Mouse (Mus musculus): ENCODE results near the gene Kat14.

The Kat14 gene

GRCm38 (mm10) chr2:144375063-144375703 is 6.4 kb downstream of the Kat14 start:
- in situ Hi-C loops (cut with MboI; ENCODE audit: low pct_unique_long_range_greater_than_20kb in 1 of 2, low sequenced_read_pairs in 2 of 2, unreplicated experiment in 1 of 2): no loop called here

DNA sequence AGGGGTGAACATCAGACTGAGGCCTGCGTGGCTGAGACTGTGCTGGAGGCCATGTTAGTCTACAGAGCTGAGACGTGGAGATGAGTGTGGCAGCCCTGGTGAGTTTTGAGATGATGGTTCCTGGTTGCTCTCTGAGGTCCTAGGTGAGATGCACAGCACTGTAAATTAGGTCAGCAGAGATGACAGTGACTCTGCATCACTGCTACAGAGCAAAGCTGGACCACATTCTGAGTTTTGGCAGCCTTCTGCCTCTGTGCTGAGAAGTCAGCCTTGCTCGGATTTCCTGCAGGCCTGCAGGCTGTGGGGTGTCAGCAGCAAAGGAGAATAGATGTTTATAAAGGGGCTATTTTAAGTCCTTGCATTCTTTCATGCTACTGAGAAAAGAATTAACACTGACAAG is 12.5 kb downstream of the Kat14 start:
- in situ Hi-C loops (cut with MboI; ENCODE audit: low pct_unique_long_range_greater_than_20kb in 1 of 2, low sequenced_read_pairs in 2 of 2, unreplicated experiment in 1 of 2): no loop called here

- in situ Hi-C loops (cut with MboI; ENCODE audit: low pct_unique_long_range_greater_than_20kb in 1 of 2, low sequenced_read_pairs in 2 of 2, unreplicated experiment in 1 of 2): no loop called here
Measured at GRCm38 (mm10) chr2:144381741-144382140, 13.0 kb downstream of the Kat14 start.

DNA sequence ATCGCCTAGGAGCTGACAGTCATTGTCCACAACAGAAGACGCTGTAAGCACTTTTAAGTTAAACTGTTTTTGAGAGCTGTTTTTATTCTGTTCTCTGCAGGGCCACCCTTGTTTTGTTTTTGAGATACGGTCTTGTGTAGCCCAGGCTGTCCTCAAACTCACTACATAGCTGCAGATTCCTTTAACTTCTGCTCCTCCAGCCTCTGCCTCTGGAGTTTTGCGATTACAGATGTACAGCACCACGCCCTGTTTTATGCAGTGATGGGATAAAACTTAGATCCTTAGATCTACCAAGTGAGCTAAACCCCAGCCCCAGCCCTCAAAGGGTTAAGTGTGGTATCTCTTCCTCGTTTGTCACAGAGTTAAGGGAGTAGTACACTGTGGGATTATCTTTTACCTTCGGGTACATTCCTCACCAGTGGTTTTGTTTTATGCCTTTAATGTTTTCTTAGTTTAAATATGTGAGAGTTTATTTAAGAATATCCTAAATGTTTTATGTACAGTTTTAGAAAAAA is 13.9 kb downstream of the Kat14 start:
- in situ Hi-C loops (cut with MboI; ENCODE audit: low pct_unique_long_range_greater_than_20kb in 1 of 2, low sequenced_read_pairs in 2 of 2, unreplicated experiment in 1 of 2): no loop called here

- in situ Hi-C loops (cut with MboI; ENCODE audit: low pct_unique_long_range_greater_than_20kb in 1 of 2, low sequenced_read_pairs in 2 of 2, unreplicated experiment in 1 of 2): no loop called here
Measured at GRCm38 (mm10) chr2:144386296-144386695, 17.5 kb downstream of the Kat14 start.

- in situ Hi-C loops (cut with MboI; ENCODE audit: low pct_unique_long_range_greater_than_20kb in 1 of 2, low sequenced_read_pairs in 2 of 2, unreplicated experiment in 1 of 2): no loop called here
Measured at GRCm38 (mm10) chr2:144388416-144388815, 19.6 kb downstream of the Kat14 start.

GRCm38 (mm10) chr2:144399531-144399930 is 30.7 kb downstream of the Kat14 start:
- in situ Hi-C loops (cut with MboI; ENCODE audit: low pct_unique_long_range_greater_than_20kb in 1 of 2, low sequenced_read_pairs in 2 of 2, unreplicated experiment in 1 of 2): no loop called here

DNA sequence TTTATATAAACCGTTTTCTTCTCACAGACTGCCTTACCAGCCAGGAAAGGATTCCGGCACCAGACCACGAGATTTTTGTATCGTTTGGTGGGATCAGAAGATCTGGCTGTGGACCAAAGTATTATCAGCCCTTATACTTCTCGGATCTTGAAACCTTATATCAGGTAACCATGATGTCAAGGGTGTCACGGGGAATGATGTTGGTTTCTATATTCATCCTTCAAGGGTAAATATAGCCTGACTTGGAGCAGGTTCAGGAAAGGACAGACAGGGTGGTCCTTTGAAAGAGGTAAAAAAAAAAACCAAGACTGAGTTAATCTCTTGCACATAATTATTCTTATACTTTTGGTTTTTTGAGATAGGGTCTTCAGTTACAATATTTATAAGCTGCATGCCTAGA is 31.9 kb downstream of the Kat14 start:
- in situ Hi-C loops (cut with MboI; ENCODE audit: low pct_unique_long_range_greater_than_20kb in 1 of 2, low sequenced_read_pairs in 2 of 2, unreplicated experiment in 1 of 2): no loop called here

DNA sequence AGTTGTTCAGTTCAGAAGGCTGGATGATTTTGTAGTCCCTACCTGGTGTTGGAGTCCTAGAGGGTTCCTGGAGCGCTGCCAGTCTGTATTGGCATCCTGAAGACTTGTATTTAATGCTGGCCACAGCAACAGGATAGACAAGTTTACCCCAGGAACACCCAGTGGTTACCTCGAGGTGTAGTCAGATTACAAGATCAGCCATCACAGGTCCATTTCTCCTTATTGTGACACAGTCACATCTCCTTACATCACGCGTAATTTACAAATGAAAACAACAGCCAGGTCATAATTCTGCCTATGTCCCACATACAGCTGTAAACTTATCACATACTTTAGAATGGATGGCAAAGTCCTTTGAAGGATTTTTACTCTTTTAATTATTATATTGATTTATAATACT is 40.3 kb downstream of the Kat14 start:
- in situ Hi-C loops (cut with MboI; ENCODE audit: low pct_unique_long_range_greater_than_20kb in 1 of 2, low sequenced_read_pairs in 2 of 2, unreplicated experiment in 1 of 2): no loop called here

GRCm38 (mm10) chr2:144410603-144411002 is 41.8 kb downstream of the Kat14 start:
- in situ Hi-C loops (cut with MboI; ENCODE audit: low pct_unique_long_range_greater_than_20kb in 1 of 2, low sequenced_read_pairs in 2 of 2, unreplicated experiment in 1 of 2): no loop called here

- in situ Hi-C loops (cut with MboI; ENCODE audit: low pct_unique_long_range_greater_than_20kb in 1 of 2, low sequenced_read_pairs in 2 of 2, unreplicated experiment in 1 of 2): no loop called here
Measured at GRCm38 (mm10) chr2:144414646-144415045, 45.9 kb downstream of the Kat14 start.

DNA sequence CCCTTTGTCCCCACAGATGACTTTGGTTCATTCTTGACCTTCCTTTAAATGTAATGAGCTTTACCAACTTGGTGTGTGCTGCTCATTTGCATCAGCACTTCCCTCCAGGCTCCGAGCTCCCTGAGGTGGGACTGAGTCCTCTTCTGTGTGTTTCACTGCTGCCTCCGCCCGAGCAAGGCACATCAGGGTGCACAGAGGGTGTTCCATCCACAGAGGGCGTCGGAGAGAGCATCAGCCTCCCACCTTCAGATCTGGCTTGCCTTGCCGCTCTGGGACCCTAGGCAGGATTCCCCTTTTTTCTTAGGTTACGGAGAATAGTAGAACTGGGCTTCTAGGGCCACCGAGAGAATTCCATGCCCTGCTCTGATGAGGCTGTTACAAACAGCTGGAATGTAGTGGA is 48.1 kb downstream of the Kat14 start:
- in situ Hi-C loops (cut with MboI; ENCODE audit: low pct_unique_long_range_greater_than_20kb in 1 of 2, low sequenced_read_pairs in 2 of 2, unreplicated experiment in 1 of 2): no loop called here

GRCm38 (mm10) chr2:144418062-144418461 is 49.3 kb downstream of the Kat14 start:
- in situ Hi-C loops (cut with MboI; ENCODE audit: low pct_unique_long_range_greater_than_20kb in 1 of 2, low sequenced_read_pairs in 2 of 2, unreplicated experiment in 1 of 2): no loop called here

GRCm38 (mm10) chr2:144422094-144422675 is 53.4 kb downstream of the Kat14 start:
- in situ Hi-C loops (cut with MboI; ENCODE audit: low pct_unique_long_range_greater_than_20kb in 1 of 2, low sequenced_read_pairs in 2 of 2, unreplicated experiment in 1 of 2): no loop called here

DNA sequence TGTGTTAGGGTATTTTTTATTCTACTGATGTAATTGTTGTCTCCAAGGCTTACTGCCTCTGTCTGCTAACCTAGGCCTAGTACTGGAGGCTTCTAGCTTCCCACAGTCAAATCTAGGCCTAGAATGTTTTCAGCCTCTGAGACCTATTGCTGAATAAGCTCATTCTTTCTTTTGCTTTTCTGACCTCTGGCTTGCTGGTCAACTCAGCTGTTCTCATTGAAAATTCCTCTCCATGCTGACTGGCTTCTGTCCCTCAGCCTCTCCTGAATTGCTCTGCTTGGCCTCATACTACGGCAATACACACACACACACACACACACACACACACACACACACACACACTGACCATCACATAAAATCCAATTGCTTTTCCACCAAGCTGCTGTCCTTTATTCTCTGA is 57.0 kb downstream of the Kat14 start:
- in situ Hi-C loops (cut with MboI; ENCODE audit: low pct_unique_long_range_greater_than_20kb in 1 of 2, low sequenced_read_pairs in 2 of 2, unreplicated experiment in 1 of 2): no loop called here

DNA sequence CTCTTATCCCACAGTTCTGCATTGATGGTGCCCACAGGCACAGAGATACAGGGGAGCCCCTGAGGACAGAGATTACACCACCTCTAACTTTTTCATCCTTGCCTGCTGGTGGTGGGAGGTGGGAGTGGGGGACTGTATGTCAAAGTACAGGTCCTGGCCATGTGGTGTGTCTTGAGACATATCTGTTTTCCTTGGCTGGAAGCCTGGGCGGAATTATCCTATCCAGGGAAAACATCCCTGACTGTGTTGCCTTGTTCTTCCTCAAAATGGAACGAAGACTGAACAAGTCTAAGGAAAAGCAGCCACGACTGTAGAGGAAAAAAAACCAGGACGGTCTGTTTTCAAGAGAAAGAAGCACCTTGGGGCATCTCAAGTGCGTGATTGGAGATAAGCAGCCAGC is 59.1 kb downstream of the Kat14 start:
- in situ Hi-C loops (cut with MboI; ENCODE audit: low pct_unique_long_range_greater_than_20kb in 1 of 2, low sequenced_read_pairs in 2 of 2, unreplicated experiment in 1 of 2): no loop called here

- in situ Hi-C loops (cut with MboI; ENCODE audit: low pct_unique_long_range_greater_than_20kb in 1 of 2, low sequenced_read_pairs in 2 of 2, unreplicated experiment in 1 of 2): no loop called here
Measured at GRCm38 (mm10) chr2:144428659-144429058, 59.9 kb downstream of the Kat14 start.

DNA sequence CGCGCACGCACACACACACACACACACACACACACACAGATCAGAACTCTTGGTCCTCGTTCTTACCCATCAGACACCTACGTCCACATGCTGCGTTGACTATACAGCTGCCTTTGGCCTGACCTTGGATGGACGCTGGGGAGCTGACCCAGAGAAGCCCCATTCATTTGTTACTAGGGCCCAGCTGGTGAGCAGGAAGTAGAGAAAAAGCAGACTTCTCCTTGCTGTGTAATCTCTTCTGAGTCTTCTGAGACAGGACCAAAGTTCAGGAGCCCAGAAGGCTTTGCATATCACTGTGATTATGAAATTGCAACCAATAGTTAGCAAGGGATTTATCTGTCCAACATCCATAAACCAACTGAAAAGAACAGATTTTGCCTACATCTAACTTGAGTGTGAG is 60.4 kb downstream of the Kat14 start:
- in situ Hi-C loops (cut with MboI; ENCODE audit: low pct_unique_long_range_greater_than_20kb in 1 of 2, low sequenced_read_pairs in 2 of 2, unreplicated experiment in 1 of 2): no loop called here

DNA sequence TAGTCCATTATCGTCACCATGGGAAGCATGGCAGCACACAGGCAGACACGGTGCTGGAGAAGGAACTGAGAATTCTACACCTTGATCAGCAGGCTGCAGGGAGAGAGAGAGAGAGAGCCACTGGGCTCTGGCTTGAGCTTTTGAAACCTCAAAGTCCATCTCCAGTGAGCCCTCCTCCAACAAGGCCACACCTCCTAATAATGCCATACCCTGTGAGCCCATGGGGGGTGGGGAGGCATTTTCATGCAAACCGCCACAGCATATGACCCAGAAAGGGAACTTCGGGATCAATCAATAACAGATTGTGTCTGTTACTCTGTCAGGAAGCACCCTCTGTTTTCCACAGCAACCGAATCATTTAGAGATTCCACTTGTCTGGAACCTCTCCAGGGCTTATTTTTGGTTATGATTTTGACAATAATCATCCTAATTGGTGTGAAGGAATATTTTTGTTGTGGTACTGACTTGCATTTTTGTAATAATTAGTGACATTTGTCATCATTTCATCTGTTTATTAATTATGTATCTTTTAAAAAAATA is 62.6 kb downstream of the Kat14 start:
- in situ Hi-C loops (cut with MboI; ENCODE audit: low pct_unique_long_range_greater_than_20kb in 1 of 2, low sequenced_read_pairs in 2 of 2, unreplicated experiment in 1 of 2): no loop called here

DNA sequence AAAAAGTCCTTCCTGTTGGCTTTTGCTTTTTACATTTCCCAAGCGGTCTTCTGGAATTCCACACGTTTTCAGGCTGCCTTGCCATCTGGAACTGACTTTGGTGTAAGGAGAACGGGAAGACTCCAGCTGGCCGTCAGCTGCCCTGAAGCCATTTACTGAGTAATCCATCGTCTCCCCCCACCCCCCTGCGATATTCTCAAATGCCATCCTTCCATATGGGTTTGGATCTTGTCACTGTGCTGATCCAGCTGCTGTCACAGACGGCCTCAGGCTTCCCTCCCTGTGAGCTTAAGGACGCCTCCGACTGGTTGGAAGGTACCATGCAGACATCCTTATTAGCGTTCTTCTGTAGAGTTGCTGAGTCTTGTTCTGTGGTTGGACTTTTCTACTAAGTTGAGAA is 66.9 kb downstream of the Kat14 start:
- in situ Hi-C loops (cut with MboI; ENCODE audit: low pct_unique_long_range_greater_than_20kb in 1 of 2, low sequenced_read_pairs in 2 of 2, unreplicated experiment in 1 of 2): no loop called here
